Mouse (Mus musculus) E14TG2a.4 (cell line): ENCODE measurements around the gene Olfr51.

ENCODE experiments used
- CTCF ChIP-seq: conservative IDR thresholded peaks from 2 replicates; pipeline ENCODE4 v1.5.1; 2014; ENCODE audit warnings: low read length
- NANOG ChIP-seq: IDR thresholded peaks from 2 replicates; pipeline ENCODE4 v1.6.1; 2014; ENCODE audit warnings: borderline replicate concordance, low read length, mixed read lengths
- POU5F1 ChIP-seq: IDR thresholded peaks from 2 replicates; pipeline ENCODE4 v1.6.1; 2014; ENCODE audit warnings: low read length, borderline replicate concordance

- no peak for TF ChIP-seq NANOG
- TF ChIP-seq CTCF = no peak
- no peak for TF ChIP-seq POU5F1
Observed at GRCm38 (mm10) chr11:50964886-50965285, 38.5 kb upstream of the Olfr51 start.
